Mouse (Mus musculus) midbrain, embryonic 14.5 days (tissue): ENCODE results near the gene Elobl. TPM values are rescaled to one million over a fixed set of nuclear protein-coding genes. Genes with fewer than 3 reads are reported as not detected.

Source experiments
- ATAC-seq: fragments of 200-750 bp; cut with Nextera tagmentation; 2 replicates; pipeline ENCODE4 v1.8.0; 2017; ENCODE audit warnings: moderate number of reproducible peaks, moderate library complexity; ENCODE audit not compliant: low FRiP score, low TSS enrichment
- DNase-seq: peaks from one replicate; pipeline ENCODE4 v3.0.0-alpha.2; 2015
- H3K27ac ChIP-seq: fragments of 300-500 bp; sonication (generic); replicated peaks from 2 replicates; pipeline ENCODE4 v1.5.1; 2014; ENCODE audit warnings: mild to moderate bottlenecking, low read depth, low read length, moderate library complexity
- H3K27me3 ChIP-seq: fragments of 300-500 bp; sonication (generic); 2 replicates; pipeline ENCODE4 v1.6.1; 2014; ENCODE audit warnings: low read length, control low read depth, mixed read lengths; ENCODE audit not compliant: control insufficient read depth, insufficient read depth
- H3K36me3 ChIP-seq: fragments of 300-500 bp; sonication (generic); 2 replicates; pipeline ENCODE4 v1.6.1; 2014; ENCODE audit warnings: low read length, control low read depth; ENCODE audit not compliant: control insufficient read depth, insufficient read depth
- H3K4me1 ChIP-seq: fragments of 300-500 bp; sonication (generic); 2 replicates; pipeline ENCODE4 v1.6.1; 2014; ENCODE audit warnings: mild to moderate bottlenecking, antibody characterized with exemption, low read length, control low read depth; ENCODE audit not compliant: control insufficient read depth, insufficient read depth
- H3K4me2 ChIP-seq: fragments of 300-500 bp; sonication (generic); 2 replicates; pipeline ENCODE4 v1.6.1; 2014; ENCODE audit warnings: mild to moderate bottlenecking, low read length, moderate library complexity
- H3K4me3 ChIP-seq: fragments of 300-500 bp; sonication (generic); replicated peaks from 2 replicates; pipeline ENCODE4 v1.5.1; 2014; ENCODE audit warnings: low read depth, low read length
- H3K9ac ChIP-seq: fragments of 300-500 bp; sonication (generic); replicated peaks from 2 replicates; pipeline ENCODE4 v1.6.1; 2014; ENCODE audit warnings: mild to moderate bottlenecking, low read length, moderate library complexity
- H3K9me3 ChIP-seq: fragments of 300-500 bp; sonication (generic); 2 replicates; pipeline ENCODE4 v1.6.1; 2016; ENCODE audit warnings: low read length, control low read depth, mixed read lengths; ENCODE audit not compliant: control insufficient read depth
- WGBS: fragments of 180-500 bp; shearing (Covaris S2); extraction: QIAGEN DNeasy Blood & Tissue Kit; methylation state at CpG from one replicate; pipeline ENCODE4 v1.1.7; 2014; 5-methylcytosine and 5-hydroxymethylcytosine counted together
- polyA plus RNA-seq: library from polyadenylated mRNA; unstranded; fragments of >200 nt; fragmentation: Nextera tagmentation; extraction: Ambion mirVana; gene quantifications from 2 replicates; pipeline ENCODE4 v1.2.1, GENCODE M21; 2014

Elobl gene
- polyA plus RNA-seq, 1 experiment from 2014 or later, result not detected

- WGBS, result 97% methylated on average over 2 of the region's 2 CpGs
- no peaks in the 10 kb centered on the region for H3K27me3 ChIP-seq
- H3K4me2 ChIP-seq, result no peak overlapping the region
- H3K9me3 ChIP-seq, result no peaks in the 10 kb centered on the region
- no peak for DNase-seq
- no peak overlapping the region for H3K9ac ChIP-seq
- H3K4me3 ChIP-seq, result no peak overlapping the region
- no peak overlapping the region for H3K27ac ChIP-seq
- no peak for ATAC-seq
- peaks cover 6% of the 10 kb centered on the region for H3K36me3 ChIP-seq
- peaks cover 12% of the 10 kb centered on the region; the same call in 1 of the 2 replicates for H3K4me1 ChIP-seq
Measured at GRCm38 (mm10) chr11:88976320-88976719, 9.6 kb upstream of the Elobl start.

DNA sequence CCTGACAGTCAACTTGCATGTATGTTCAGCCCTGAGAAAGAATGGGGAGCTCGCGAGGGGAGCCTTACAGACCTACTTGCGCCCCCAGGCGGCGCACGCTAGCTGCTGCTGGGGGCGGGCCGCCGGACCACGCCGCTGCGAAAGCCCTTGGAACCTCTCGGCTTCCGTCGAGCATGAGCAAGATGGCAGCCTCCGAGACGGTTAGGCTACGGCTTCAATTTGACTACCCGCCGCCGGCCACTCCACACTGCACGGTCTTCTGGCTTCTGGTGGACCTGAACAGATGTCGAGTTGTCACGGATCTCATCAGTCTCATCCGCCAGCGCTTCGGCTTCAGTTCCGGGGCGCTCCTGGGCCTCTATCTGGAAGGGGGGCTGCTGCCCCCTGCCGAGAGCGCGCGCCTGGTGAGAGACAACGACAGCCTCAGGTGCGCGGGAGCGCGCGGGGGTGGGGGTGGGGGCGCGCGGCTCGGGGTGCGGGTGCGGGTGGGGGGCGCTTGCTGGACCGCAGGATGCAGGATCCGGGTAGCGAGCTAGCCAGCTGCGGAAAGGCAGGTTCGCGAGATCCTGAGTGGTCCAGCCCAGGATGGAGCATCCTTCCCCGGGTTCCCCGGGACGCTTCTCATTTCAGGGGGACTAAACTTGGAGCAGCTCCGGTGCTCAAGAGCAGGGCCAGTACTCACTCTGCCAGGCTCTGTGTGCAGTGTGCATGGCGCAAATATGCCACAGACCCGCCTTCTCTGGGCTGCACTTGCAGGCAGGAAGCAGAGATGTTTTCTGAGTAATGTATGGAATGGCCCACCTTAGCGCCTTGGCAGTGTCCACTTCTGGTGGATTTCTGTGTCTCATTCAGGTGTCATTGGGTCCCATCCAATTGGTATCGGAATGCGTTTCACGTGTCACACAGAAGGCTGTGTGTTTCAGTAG, 7.3 kb upstream of the Elobl start:
- Histone ChIP-seq H3K4me3 (peak overlapping the region; percentile 74), H3K36me3 (no peaks in the 10 kb centered on the region), H3K4me1 (peaks cover 12% of the 10 kb centered on the region; the same call in 1 of the 2 replicates), H3K27me3 (no peaks in the 10 kb centered on the region), H3K4me2 (peak overlapping the region; percentile 72), H3K9me3 (no peaks in the 10 kb centered on the region), H3K27ac (peak overlapping the region; percentile 96), H3K9ac (peak overlapping the region; percentile 83)
- 1% methylated on average over 62 of the region's 62 CpGs for WGBS
- peak; percentile 98 for DNase-seq
- ATAC-seq, result peak; percentile 82

- Histone ChIP-seq H3K36me3 (no peaks in the 10 kb centered on the region), H3K27me3 (no peaks in the 10 kb centered on the region), H3K4me1 (peaks cover 7% of the 10 kb centered on the region; the same call in 1 of the 2 replicates), H3K4me3 (no peak within 1 kb of the TSS), H3K9me3 (no peaks in the 10 kb centered on the region), H3K27ac (no peak within 1 kb of the TSS), H3K9ac (no peak within 1 kb of the TSS), H3K4me2 (no peak within 1 kb of the TSS)
- peak; percentile 23 for DNase-seq
- 37% methylated on average over 2 of the region's 2 CpGs for WGBS
- no peak for ATAC-seq
Measured at GRCm38 (mm10) chr11:88970202-88970732, 3.5 kb upstream of the Elobl start, which contains the start of gene Coil. TSS of gene Coil (plus strand) at chr11:88970252.

GRCm38 (mm10) chr11:88958851-88959250, 7.9 kb downstream of the Elobl start:
- H3K9me3 ChIP-seq, result no peaks in the 10 kb centered on the region
- 0 out of 2 replicates have a peak, but pooled peaks cover 4% of the 10 kb centered on the region for H3K4me1 ChIP-seq
- H3K4me2 ChIP-seq, result no peak overlapping the region
- H3K27ac ChIP-seq, result no peak overlapping the region
- H3K9ac ChIP-seq, result no peak overlapping the region
- H3K36me3 ChIP-seq, result no peaks in the 10 kb centered on the region
- no peak for ATAC-seq
- no peaks in the 10 kb centered on the region for H3K27me3 ChIP-seq
- no peak for DNase-seq
- WGBS, result 87% methylated on average over 3 of the region's 3 CpGs
- no peak overlapping the region for H3K4me3 ChIP-seq

- Histone ChIP-seq H3K4me1 (0 out of 2 replicates have a peak, but pooled peaks cover 4% of the 10 kb centered on the region), H3K9me3 (no peaks in the 10 kb centered on the region), H3K4me2 (peak within 1 kb of the TSS; percentile 62), H3K9ac (peak within 1 kb of the TSS; percentile 51), H3K4me3 (peak within 1 kb of the TSS; percentile 43), H3K36me3 (no peaks in the 10 kb centered on the region), H3K27ac (peak within 1 kb of the TSS; percentile 46), H3K27me3 (no peaks in the 10 kb centered on the region)
- WGBS, result 5% methylated on average over 34 of the region's 34 CpGs
- DNase-seq (peak; percentile 96), ATAC-seq (peak; percentile 91)
Measured at GRCm38 (mm10) chr11:88955217-88955969, 11.3 kb downstream of the Elobl start, which contains the start of gene Scpep1. TSS of gene Scpep1 (minus strand) at chr11:88955465.

DNA sequence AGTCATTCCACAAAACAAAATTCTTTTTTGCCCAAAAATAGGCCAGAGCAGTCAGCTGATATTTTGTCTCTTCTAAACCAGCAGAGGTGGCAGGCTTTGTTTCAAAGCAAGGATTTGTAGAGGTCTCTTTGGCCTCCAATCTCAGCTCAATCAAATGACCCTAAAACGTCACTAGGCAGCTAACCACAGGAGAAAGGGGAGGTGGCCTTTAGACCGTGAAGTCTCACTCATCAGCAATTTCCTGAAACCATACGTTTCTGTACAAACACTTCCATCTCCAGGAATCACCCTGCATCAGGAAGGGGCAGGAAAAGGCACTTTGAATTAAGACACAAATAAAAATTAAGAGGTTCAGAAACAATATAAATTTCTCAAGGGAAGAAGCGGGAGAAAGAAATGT, 11.9 kb downstream of the Elobl start:
- Histone ChIP-seq H3K27ac (peak overlapping the region; percentile 46; the same call in 1 of the 2 replicates), H3K4me2 (peak overlapping the region; percentile 62), H3K9me3 (no peaks in the 10 kb centered on the region), H3K4me1 (0 out of 2 replicates have a peak, but pooled peaks cover 4% of the 10 kb centered on the region), H3K36me3 (no peaks in the 10 kb centered on the region), H3K9ac (peak overlapping the region; percentile 51), H3K27me3 (no peaks in the 10 kb centered on the region), H3K4me3 (peak overlapping the region; percentile 43)
- under 1% methylated on average over 4 of the region's 4 CpGs for WGBS
- DNase-seq (peak; percentile 62), ATAC-seq (no peak)

DNA sequence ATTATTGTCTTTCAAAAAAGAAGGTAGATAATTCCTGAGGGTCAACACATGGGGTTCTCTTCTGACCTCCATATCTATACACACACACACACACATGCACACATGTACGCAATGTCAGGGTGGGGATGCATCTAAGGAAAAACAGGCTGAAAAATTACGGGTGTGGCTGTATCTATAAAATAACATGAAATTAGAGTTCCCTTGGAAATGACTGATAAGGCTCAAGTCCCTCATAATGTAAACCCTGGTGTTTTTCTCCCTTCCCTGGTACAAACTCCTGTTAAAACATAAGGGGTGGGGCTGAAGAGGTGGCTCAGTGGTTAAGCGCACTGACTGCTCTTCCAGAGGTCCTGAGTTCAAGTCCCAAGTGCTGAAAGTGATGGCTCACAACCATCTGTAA, 13.1 kb downstream of the Elobl start:
- H3K4me2 ChIP-seq, result no peak overlapping the region
- WGBS, result 95% methylated on average over 3 of the region's 3 CpGs
- H3K27me3 ChIP-seq, result no peaks in the 10 kb centered on the region
- no peak overlapping the region for H3K4me3 ChIP-seq
- 0 out of 2 replicates have a peak, but pooled peaks cover 4% of the 10 kb centered on the region for H3K4me1 ChIP-seq
- no peak overlapping the region for H3K9ac ChIP-seq
- no peaks in the 10 kb centered on the region for H3K36me3 ChIP-seq
- no peaks in the 10 kb centered on the region for H3K9me3 ChIP-seq
- DNase-seq (no peak), ATAC-seq (no peak)
- H3K27ac ChIP-seq, result no peak overlapping the region

DNA sequence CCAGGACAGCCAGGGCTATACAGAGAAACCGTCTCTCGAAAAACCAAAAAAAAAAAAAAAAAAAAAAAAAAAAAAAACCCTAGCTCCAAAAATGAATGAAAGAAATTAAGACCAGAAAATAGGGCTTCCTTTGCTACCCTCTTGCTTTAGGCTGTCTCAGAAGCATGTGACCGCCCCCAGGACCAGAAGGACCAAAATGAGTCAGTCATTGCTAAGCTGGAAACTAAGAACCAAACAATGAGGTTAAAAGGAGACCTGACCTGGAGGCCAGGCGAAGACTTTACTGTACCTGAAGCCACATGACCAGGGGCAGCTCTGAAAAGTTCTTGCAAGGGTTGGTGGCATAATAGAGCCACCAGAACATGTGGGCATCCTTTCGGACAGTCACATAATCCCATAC, 14.6 kb downstream of the Elobl start:
- 96% methylated on average over 5 of the region's 5 CpGs for WGBS
- no peak overlapping the region for H3K4me3 ChIP-seq
- no peak for DNase-seq
- H3K27me3 ChIP-seq, result no peaks in the 10 kb centered on the region
- no peaks in the 10 kb centered on the region for H3K9me3 ChIP-seq
- no peak overlapping the region for H3K27ac ChIP-seq
- H3K4me2 ChIP-seq, result no peak overlapping the region
- no peak overlapping the region for H3K9ac ChIP-seq
- 0 out of 2 replicates have a peak, but pooled peaks cover 4% of the 10 kb centered on the region for H3K4me1 ChIP-seq
- no peaks in the 10 kb centered on the region for H3K36me3 ChIP-seq
- no peak for ATAC-seq
